Mouse (Mus musculus) heart, postnatal 0 days (tissue): ENCODE results near the gene Gmppb. TPM values are rescaled to one million over a fixed set of nuclear protein-coding genes. Genes with fewer than 3 reads are reported as not detected.

Experiments
- ATAC-seq: fragments of 200-750 bp; cut with Nextera tagmentation; 2 replicates; pipeline ENCODE4 v1.8.0; 2017; ENCODE audit warnings: low read depth, moderate number of reproducible peaks, moderate library complexity; ENCODE audit not compliant: insufficient read depth
- DNase-seq: peaks from one replicate; pipeline ENCODE4 v3.0.0-alpha.2; 2016; ENCODE audit warnings: low spot score
- H3K27ac ChIP-seq: fragments of 300-500 bp; sonication (generic); 2 replicates; pipeline ENCODE4 v1.5.1; 2014; ENCODE audit warnings: low read depth, mild to moderate bottlenecking
- H3K27me3 ChIP-seq: fragments of 300-500 bp; sonication (generic); 2 replicates; pipeline ENCODE4 v1.6.1; 2014; ENCODE audit warnings: low read length, mixed read lengths; ENCODE audit not compliant: control insufficient read depth, insufficient read depth
- H3K36me3 ChIP-seq: fragments of 300-500 bp; sonication (generic); replicated peaks from 2 replicates; pipeline ENCODE4 v1.6.1; 2014; ENCODE audit warnings: low read length, mixed read lengths; ENCODE audit not compliant: control insufficient read depth, insufficient read depth
- H3K4me1 ChIP-seq: fragments of 300-500 bp; sonication (generic); 2 replicates; pipeline ENCODE4 v1.6.1; 2014; ENCODE audit warnings: antibody characterized with exemption; ENCODE audit not compliant: control insufficient read depth, insufficient read depth
- H3K4me2 ChIP-seq: fragments of 300-500 bp; sonication (generic); 2 replicates; pipeline ENCODE4 v1.6.1; 2014; ENCODE audit warnings: low read depth, mild to moderate bottlenecking, low read length, moderate library complexity
- H3K4me3 ChIP-seq: fragments of 300-500 bp; sonication (generic); 2 replicates; pipeline ENCODE4 v1.5.1; 2014; ENCODE audit warnings: low read depth, low read length
- H3K9ac ChIP-seq: fragments of 300-500 bp; sonication (generic); replicated peaks from 2 replicates; pipeline ENCODE4 v1.6.1; 2014; ENCODE audit warnings: low read depth, low read length, mixed read lengths
- H3K9me3 ChIP-seq: fragments of 300-500 bp; sonication (generic); replicated peaks from 2 replicates; pipeline ENCODE4 v1.6.1; 2016; ENCODE audit warnings: low read length; ENCODE audit not compliant: control insufficient read depth
- CTCF ChIP-seq: IDR thresholded peaks from 2 replicates; pipeline ENCODE4 v1.5.1; 2016; ENCODE audit warnings: antibody characterized with exemption, control low read depth, low read depth
- EP300 ChIP-seq: IDR thresholded peaks from 2 replicates; pipeline ENCODE4 v1.6.1; 2016; ENCODE audit warnings: antibody characterized with exemption, low read depth
- WGBS: fragments of 180-500 bp; shearing (Covaris S2); extraction: QIAGEN DNeasy Blood & Tissue Kit; methylation state at CpG from one replicate; pipeline ENCODE4 v1.1.7; 2014; 5-methylcytosine and 5-hydroxymethylcytosine counted together
- polyA plus RNA-seq: library from polyadenylated mRNA; unstranded; fragments of >200 nt; fragmentation: Nextera tagmentation; extraction: Ambion mirVana; gene quantifications from 2 replicates; pipeline ENCODE4 v1.2.1, GENCODE M21; 2015
- total RNA-seq: library from RNA; depleted of rRNA; stranded (reverse); fragments of >200 nt; gene quantifications from 2 replicates; pipeline ENCODE4 v1.2.3, GENCODE M21; 2014; ENCODE audit warnings: low replicate concordance

The Gmppb gene
- total and polyA plus RNA-seq, 2 experiments from 2014 or later = 13.1 to 15.7 TPM

GRCm38 (mm10) chr9:108047601-108048565 lies 1.2 kb upstream of the Gmppb start:
- Histone ChIP-seq H3K9ac (0 out of 2 replicates have a peak overlapping the region, but pooled peaks have one; percentile 22), H3K4me3 (peak overlapping the region; percentile 59), H3K27me3 (no peaks in the 10 kb centered on the region), H3K4me2 (peak overlapping the region; percentile 87), H3K9me3 (no peaks in the 10 kb centered on the region), H3K27ac (peak overlapping the region; percentile 44), H3K36me3 (peaks cover 50% of the 10 kb centered on the region), H3K4me1 (peaks cover 15% of the 10 kb centered on the region)
- 34% methylated on average over 17 of the region's 17 CpGs for WGBS
- TF ChIP-seq CTCF = no peak
- DNase-seq (no peak), ATAC-seq (no peak)

- 0 out of 2 replicates have a peak overlapping the region, but pooled peaks have one; percentile 22 for H3K9ac ChIP-seq
- H3K4me1 ChIP-seq = peaks cover 15% of the 10 kb centered on the region
- under 1% methylated on average over 19 of the region's 19 CpGs for WGBS
- peak overlapping the region; percentile 87 for H3K4me2 ChIP-seq
- H3K27ac ChIP-seq = peak overlapping the region; percentile 44
- peaks cover 50% of the 10 kb centered on the region for H3K36me3 ChIP-seq
- DNase-seq = no peak
- peak overlapping the region; percentile 59 for H3K4me3 ChIP-seq
- no peaks in the 10 kb centered on the region for H3K9me3 ChIP-seq
- no peaks in the 10 kb centered on the region for H3K27me3 ChIP-seq
- ATAC-seq = peak; percentile 12
- TF ChIP-seq EP300 (no peak), CTCF (no peak)
These were observed 481 bp upstream of the Gmppb start for GRCm38 (mm10) chr9:108048566-108048955.

GRCm38 (mm10) chr9:108049561-108050251 lies 664 bp downstream of the Gmppb start:
- DNase-seq (no peak), ATAC-seq (no peak)
- TF ChIP-seq CTCF = no peak
- TF ChIP-seq EP300 = no peak
- no peaks in the 10 kb centered on the region for H3K9me3 ChIP-seq
- peak overlapping the region; percentile 52 for H3K9ac ChIP-seq
- peaks cover 15% of the 10 kb centered on the region for H3K4me1 ChIP-seq
- H3K36me3 ChIP-seq = peaks cover 55% of the 10 kb centered on the region
- H3K27ac ChIP-seq = peak overlapping the region; percentile 70
- peak overlapping the region; percentile 87 for H3K4me2 ChIP-seq
- WGBS = 40% methylated on average over 15 of the region's 15 CpGs
- peak overlapping the region; percentile 59 for H3K4me3 ChIP-seq
- no peaks in the 10 kb centered on the region for H3K27me3 ChIP-seq

- H3K4me3 ChIP-seq = no peak overlapping the region
- 90% methylated on average over 15 of the region's 15 CpGs for WGBS
- DNase-seq = no peak
- H3K9ac ChIP-seq = no peak overlapping the region
- H3K27me3 ChIP-seq = no peaks in the 10 kb centered on the region
- ATAC-seq = no peak
- H3K9me3 ChIP-seq = no peaks in the 10 kb centered on the region
- H3K4me1 ChIP-seq = peaks cover 15% of the 10 kb centered on the region
- no peak overlapping the region for H3K4me2 ChIP-seq
- TF ChIP-seq EP300 = no peak
- TF ChIP-seq CTCF = no peak
- H3K27ac ChIP-seq = no peak overlapping the region
- H3K36me3 ChIP-seq = peaks cover 53% of the 10 kb centered on the region
These were observed 2.3 kb downstream of the Gmppb start for GRCm38 (mm10) chr9:108051184-108051930.

GRCm38 (mm10) chr9:108051931-108052220 lies 2.8 kb downstream of the Gmppb start:
- ATAC-seq (no peak), DNase-seq (no peak)
- WGBS = 89% methylated on average over 4 of the region's 4 CpGs
- Histone ChIP-seq H3K9ac (no peak overlapping the region), H3K4me1 (peaks cover 15% of the 10 kb centered on the region), H3K4me3 (no peak overlapping the region), H3K4me2 (no peak overlapping the region), H3K36me3 (peaks cover 52% of the 10 kb centered on the region), H3K9me3 (no peaks in the 10 kb centered on the region), H3K27me3 (no peaks in the 10 kb centered on the region), H3K27ac (no peak overlapping the region)
- TF ChIP-seq CTCF (no peak), EP300 (no peak)
